Mouse (Mus musculus) limb, embryonic 15.5 days (tissue): ENCODE data around the gene Shkbp1. TPM values are rescaled to one million over a fixed set of nuclear protein-coding genes. Genes with fewer than 3 reads are reported as not detected.

Experiments
- ATAC-seq: fragments of 200-750 bp; cut with Nextera tagmentation; 2 replicates; pipeline ENCODE4 v1.8.0; 2017; ENCODE audit warnings: low read depth, moderate TSS enrichment; ENCODE audit not compliant: insufficient number of reproducible peaks, low FRiP score, low TSS enrichment
- H3K27ac ChIP-seq: fragments of 300-500 bp; sonication (generic); 2 replicates; pipeline ENCODE4 v1.5.1; 2015; ENCODE audit warnings: moderate library complexity, mild to moderate bottlenecking, inconsistent platforms
- H3K27me3 ChIP-seq: fragments of 300-500 bp; sonication (generic); 2 replicates; pipeline ENCODE4 v1.6.1; 2015; ENCODE audit warnings: inconsistent platforms
- H3K36me3 ChIP-seq: fragments of 300-500 bp; sonication (generic); 2 replicates; pipeline ENCODE4 v1.6.1; 2015; ENCODE audit warnings: inconsistent platforms
- H3K4me1 ChIP-seq: fragments of 300-500 bp; sonication (generic); 2 replicates; pipeline ENCODE4 v1.6.1; 2015; ENCODE audit warnings: inconsistent platforms
- H3K4me2 ChIP-seq: fragments of 300-500 bp; sonication (generic); 2 replicates; pipeline ENCODE4 v1.6.1; 2015; ENCODE audit warnings: mild to moderate bottlenecking, inconsistent platforms
- H3K4me3 ChIP-seq: fragments of 300-500 bp; sonication (generic); 2 replicates; pipeline ENCODE4 v1.5.1; 2015; ENCODE audit warnings: mild to moderate bottlenecking, inconsistent platforms
- H3K9ac ChIP-seq: fragments of 300-500 bp; sonication (generic); 2 replicates; pipeline ENCODE4 v1.6.1; 2015; ENCODE audit warnings: inconsistent platforms
- H3K9me3 ChIP-seq: fragments of 300-500 bp; sonication (generic); 2 replicates; pipeline ENCODE4 v1.6.1; 2016; ENCODE audit warnings: inconsistent platforms
- WGBS: fragments of 180-500 bp; shearing (Covaris S2); methylation state at CpG from one replicate; pipeline ENCODE4 v1.1.7; 2015; 5-methylcytosine and 5-hydroxymethylcytosine counted together
- polyA plus RNA-seq: library from polyadenylated mRNA; unstranded; fragments of >200 nt; fragmentation: Nextera tagmentation; extraction: Ambion mirVana; gene quantifications from 2 replicates; pipeline ENCODE4 v1.2.1, GENCODE M21; 2015

Gene Shkbp1
- polyA plus RNA-seq, 1 experiment from 2014 or later: 36.4 TPM

- WGBS: under 1% methylated on average over 39 of the region's 39 CpGs
- Histone ChIP-seq H3K36me3 (peaks cover 7% of the 10 kb centered on the region; the same call in 1 of the 2 replicates), H3K4me3 (peak overlapping the region; percentile 62), H3K27ac (peak overlapping the region; percentile 77), H3K9ac (peak overlapping the region; percentile 31; the same call in 1 of the 2 replicates), H3K27me3 (peaks cover 78% of the 10 kb centered on the region), H3K9me3 (no peaks in the 10 kb centered on the region), H3K4me2 (peak overlapping the region; percentile 98), H3K4me1 (peaks cover 81% of the 10 kb centered on the region)
- peak; percentile 46; the same call in 1 of the 2 replicates for ATAC-seq
Measured at GRCm38 (mm10) chr7:27330709-27331540, 24.9 kb downstream of the Shkbp1 start.

- no peak overlapping the region for H3K27ac ChIP-seq
- peaks cover 79% of the 10 kb centered on the region for H3K27me3 ChIP-seq
- H3K36me3 ChIP-seq: peaks cover 7% of the 10 kb centered on the region; the same call in 1 of the 2 replicates
- H3K9me3 ChIP-seq: no peaks in the 10 kb centered on the region
- peak overlapping the region; percentile 62; the same call in 1 of the 2 replicates for H3K4me3 ChIP-seq
- ATAC-seq: no peak
- no peak overlapping the region for H3K9ac ChIP-seq
- H3K4me2 ChIP-seq: no peak overlapping the region
- peaks cover 78% of the 10 kb centered on the region for H3K4me1 ChIP-seq
- 28% methylated on average over 17 of the region's 17 CpGs for WGBS
Measured at GRCm38 (mm10) chr7:27329981-27330380, 25.8 kb downstream of the Shkbp1 start.

GRCm38 (mm10) chr7:27329326-27329947 lies 26.4 kb downstream of the Shkbp1 start:
- H3K4me3 ChIP-seq: peak overlapping the region; percentile 29
- H3K36me3 ChIP-seq: peaks cover 7% of the 10 kb centered on the region; the same call in 1 of the 2 replicates
- no peak overlapping the region for H3K27ac ChIP-seq
- H3K9me3 ChIP-seq: no peaks in the 10 kb centered on the region
- no peak overlapping the region; the same call in 1 of the 2 replicates for H3K9ac ChIP-seq
- peaks cover 72% of the 10 kb centered on the region for H3K4me1 ChIP-seq
- H3K27me3 ChIP-seq: peaks cover 79% of the 10 kb centered on the region
- H3K4me2 ChIP-seq: peak overlapping the region; percentile 44
- ATAC-seq: no peak
- 4% methylated on average over 45 of the region's 45 CpGs for WGBS

- 34% methylated on average over 16 of the region's 16 CpGs for WGBS
- H3K27me3 ChIP-seq: peaks cover 76% of the 10 kb centered on the region
- H3K4me2 ChIP-seq: no peak overlapping the region
Measured at GRCm38 (mm10) chr7:27328648-27329047, 27.2 kb downstream of the Shkbp1 start.

DNA sequence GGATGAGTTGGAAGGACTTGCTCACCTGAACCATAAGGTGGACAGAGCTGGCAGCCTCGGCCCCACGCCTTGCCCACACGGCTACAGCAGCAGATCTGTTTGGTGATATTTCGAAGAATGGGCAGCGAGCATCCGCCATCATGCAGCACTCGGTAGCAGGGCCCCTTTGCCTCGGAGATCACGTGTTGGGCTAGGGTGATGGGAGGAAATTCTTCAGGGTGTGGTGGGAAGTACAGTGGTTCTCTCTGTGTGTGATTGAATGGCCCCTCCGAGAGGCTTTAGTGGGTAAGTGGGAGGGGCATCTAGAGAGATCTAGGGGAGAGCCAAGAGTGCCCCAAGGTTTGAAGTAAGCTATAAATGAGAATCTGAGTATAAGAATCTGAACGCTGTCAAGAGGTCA lies 27.7 kb downstream of the Shkbp1 start:
- Histone ChIP-seq H3K4me2 (no peak overlapping the region), H3K27ac (no peak overlapping the region), H3K27me3 (peaks cover 71% of the 10 kb centered on the region), H3K36me3 (peaks cover 12% of the 10 kb centered on the region), H3K4me3 (no peak overlapping the region), H3K9ac (no peak overlapping the region), H3K9me3 (no peaks in the 10 kb centered on the region), H3K4me1 (peaks cover 59% of the 10 kb centered on the region)
- WGBS: 83% methylated on average over 11 of the region's 11 CpGs
- no peak for ATAC-seq

More at GRCm38 (mm10) chr7:27328648-27329047, 27.2 kb downstream of the Shkbp1 start:
- Histone ChIP-seq H3K4me1 (peaks cover 64% of the 10 kb centered on the region), H3K27ac (no peak overlapping the region), H3K4me3 (no peak overlapping the region), H3K36me3 (peaks cover 12% of the 10 kb centered on the region), H3K9ac (no peak overlapping the region), H3K9me3 (no peaks in the 10 kb centered on the region)
- ATAC-seq: no peak

DNA sequence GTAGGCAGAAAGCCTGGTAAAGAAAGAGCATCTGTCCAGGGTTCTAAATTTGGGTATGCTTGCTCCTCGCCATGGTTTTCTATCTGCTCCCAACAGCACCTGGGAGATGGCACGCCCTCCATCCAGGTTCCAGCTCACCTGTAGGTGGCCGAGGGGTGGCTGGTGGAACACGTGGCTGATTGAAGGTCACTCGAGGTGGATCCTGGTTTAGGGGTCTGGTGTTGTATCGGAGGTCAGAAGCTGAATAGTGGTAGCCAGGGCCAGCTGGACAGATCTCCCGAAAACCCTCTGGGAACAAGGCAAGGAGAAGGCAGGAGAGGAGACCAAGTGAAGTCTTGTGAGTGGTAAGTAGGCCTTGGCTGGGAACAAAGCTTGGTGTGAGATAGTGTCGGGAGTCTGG lies 28.3 kb downstream of the Shkbp1 start:
- H3K36me3 ChIP-seq: peaks cover 18% of the 10 kb centered on the region
- no peak overlapping the region for H3K27ac ChIP-seq
- H3K4me1 ChIP-seq: peaks cover 53% of the 10 kb centered on the region
- no peak overlapping the region for H3K9ac ChIP-seq
- H3K4me2 ChIP-seq: no peak overlapping the region
- no peak overlapping the region for H3K4me3 ChIP-seq
- ATAC-seq: no peak
- H3K27me3 ChIP-seq: peaks cover 70% of the 10 kb centered on the region
- 92% methylated on average over 8 of the region's 8 CpGs for WGBS
- H3K9me3 ChIP-seq: no peaks in the 10 kb centered on the region

GRCm38 (mm10) chr7:27326101-27326880 lies 29.5 kb downstream of the Shkbp1 start:
- peak overlapping the region; percentile 21; the same call in 1 of the 2 replicates for H3K9ac ChIP-seq
- H3K4me2 ChIP-seq: peak overlapping the region; percentile 49
- H3K4me1 ChIP-seq: peaks cover 41% of the 10 kb centered on the region
- H3K9me3 ChIP-seq: no peaks in the 10 kb centered on the region
- no peak overlapping the region for H3K27ac ChIP-seq
- peak overlapping the region; percentile 27 for H3K4me3 ChIP-seq
- peaks cover 22% of the 10 kb centered on the region for H3K36me3 ChIP-seq
- WGBS: 47% methylated on average over 34 of the region's 34 CpGs
- peaks cover 68% of the 10 kb centered on the region for H3K27me3 ChIP-seq
- ATAC-seq: no peak

- peaks cover 64% of the 10 kb centered on the region for H3K27me3 ChIP-seq
- no peaks in the 10 kb centered on the region for H3K9me3 ChIP-seq
- peak overlapping the region; percentile 21; the same call in 1 of the 2 replicates for H3K9ac ChIP-seq
- ATAC-seq: no peak
- peak overlapping the region; percentile 27 for H3K4me3 ChIP-seq
- peak overlapping the region; percentile 49 for H3K4me2 ChIP-seq
- H3K4me1 ChIP-seq: peaks cover 35% of the 10 kb centered on the region
- WGBS: 8% methylated on average over 24 of the region's 24 CpGs
- H3K27ac ChIP-seq: no peak overlapping the region
- H3K36me3 ChIP-seq: peaks cover 22% of the 10 kb centered on the region
Measured at GRCm38 (mm10) chr7:27325697-27326096, 30.1 kb downstream of the Shkbp1 start.

DNA sequence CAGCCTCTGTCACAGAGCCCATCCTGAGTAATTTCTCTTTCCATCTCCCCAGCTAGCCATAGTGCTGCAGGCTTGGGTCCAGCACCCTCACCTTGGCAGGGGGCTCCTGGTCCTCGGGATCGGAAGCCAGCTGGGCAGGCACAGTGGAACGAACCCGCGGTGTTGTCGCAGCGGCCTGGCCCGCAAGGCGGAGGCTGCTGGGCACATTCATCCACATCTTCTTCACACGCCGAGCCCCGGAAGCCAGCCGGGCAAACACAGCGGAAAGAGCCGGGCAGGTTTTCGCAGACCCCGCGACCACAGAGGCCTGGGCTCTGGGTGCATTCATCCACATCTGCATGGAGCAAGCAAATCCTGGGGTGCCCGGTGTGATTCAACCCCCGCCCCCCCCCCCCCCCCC lies 30.9 kb downstream of the Shkbp1 start:
- WGBS: 62% methylated on average over 15 of the region's 20 CpGs
- Histone ChIP-seq H3K9ac (no peak overlapping the region), H3K9me3 (no peaks in the 10 kb centered on the region), H3K4me3 (no peak overlapping the region), H3K4me2 (no peak overlapping the region), H3K27ac (no peak overlapping the region), H3K27me3 (peaks cover 57% of the 10 kb centered on the region), H3K36me3 (peaks cover 22% of the 10 kb centered on the region), H3K4me1 (peaks cover 27% of the 10 kb centered on the region)
- no peak for ATAC-seq

- Histone ChIP-seq H3K4me1 (peaks cover 19% of the 10 kb centered on the region), H3K36me3 (peaks cover 30% of the 10 kb centered on the region), H3K4me2 (no peak overlapping the region), H3K27me3 (peaks cover 50% of the 10 kb centered on the region), H3K9me3 (no peaks in the 10 kb centered on the region), H3K9ac (no peak overlapping the region), H3K27ac (no peak overlapping the region), H3K4me3 (no peak overlapping the region)
- ATAC-seq: no peak
- WGBS: 94% methylated on average over 11 of the region's 11 CpGs
Measured at GRCm38 (mm10) chr7:27324161-27324560, 31.7 kb downstream of the Shkbp1 start.

DNA sequence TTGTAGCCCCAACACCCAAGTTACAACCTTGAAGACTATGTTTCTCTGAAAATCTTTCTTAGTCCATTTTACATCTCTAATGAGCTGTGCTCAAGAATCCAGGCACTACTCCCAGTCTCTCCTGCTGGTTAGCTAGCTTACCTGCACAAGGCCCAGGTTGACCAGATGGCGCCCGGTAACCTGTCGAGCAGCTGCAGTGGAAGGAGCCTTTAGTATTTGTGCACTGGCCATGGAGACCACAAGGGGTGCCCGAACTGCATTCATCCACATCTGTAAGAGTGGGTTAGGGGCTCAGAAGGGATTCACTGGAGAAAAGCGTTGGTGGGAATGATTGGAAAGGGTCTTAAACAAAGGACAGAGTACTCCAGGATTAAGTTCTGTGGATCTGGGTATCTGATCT lies 32.8 kb downstream of the Shkbp1 start:
- H3K4me1 ChIP-seq: peaks cover 13% of the 10 kb centered on the region
- ATAC-seq: no peak
- no peak overlapping the region for H3K27ac ChIP-seq
- H3K4me2 ChIP-seq: no peak overlapping the region
- H3K4me3 ChIP-seq: no peak overlapping the region
- 92% methylated on average over 5 of the region's 5 CpGs for whole genome bisulfite sequencing
- H3K27me3 ChIP-seq: peaks cover 41% of the 10 kb centered on the region
- no peak overlapping the region for H3K9ac ChIP-seq
- peaks cover 31% of the 10 kb centered on the region for H3K36me3 ChIP-seq
- H3K9me3 ChIP-seq: no peaks in the 10 kb centered on the region
